Mouse (Mus musculus): Measurements from ENCODE around the gene 6430548M08Rik.

DNA sequence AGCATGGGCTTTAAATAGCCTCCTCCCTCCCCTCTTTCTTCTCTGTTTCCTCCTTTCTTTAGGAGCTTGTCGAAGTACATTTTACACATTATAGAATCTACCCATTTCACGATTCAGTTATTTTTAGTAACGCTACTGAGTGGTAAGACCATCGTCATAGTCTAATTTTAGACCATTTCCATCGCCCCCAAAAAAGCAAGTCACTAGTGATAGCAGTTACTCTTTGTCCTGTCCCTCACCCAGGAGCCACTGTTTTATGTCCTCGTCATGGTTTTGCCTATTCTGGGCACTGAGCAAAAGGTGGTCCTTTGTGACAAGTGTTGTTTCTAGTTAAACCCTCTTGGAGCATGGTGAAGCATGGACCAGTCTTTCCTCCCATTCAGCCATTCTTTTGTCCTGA, 6.0 kb downstream of the 6430548M08Rik start:
- TF ChIP-seq POLR2A (IDR thresholded peaks at IDR 0.05; ENCODE audit: borderline replicate concordance, extremely low read depth, insufficient read depth, insufficient read length, poor library complexity, severe bottlenecking) (no peak), CTCF (IDR thresholded peaks at IDR 0.05; ENCODE audit: borderline replicate concordance, extremely low read depth, insufficient read depth, insufficient read length) (no peak)

All from brain, embryonic 14.5 days (tissue).